Mouse (Mus musculus): ENCODE measurements around the gene 4930558K02Rik. TPM values are rescaled to one million over a fixed set of nuclear protein-coding genes. Genes with fewer than 3 reads are reported as not detected.

Gene 4930558K02Rik
- total RNA-seq (2021) = not detected

GRCm38 (mm10) chr1:161979536-161979935 is at the start of gene 4930558K02Rik:
4930558K02Rik (minus strand) TSS chr1:161979636.
- intact Hi-C loops (cut with DNase I) = no loop called here

DNA sequence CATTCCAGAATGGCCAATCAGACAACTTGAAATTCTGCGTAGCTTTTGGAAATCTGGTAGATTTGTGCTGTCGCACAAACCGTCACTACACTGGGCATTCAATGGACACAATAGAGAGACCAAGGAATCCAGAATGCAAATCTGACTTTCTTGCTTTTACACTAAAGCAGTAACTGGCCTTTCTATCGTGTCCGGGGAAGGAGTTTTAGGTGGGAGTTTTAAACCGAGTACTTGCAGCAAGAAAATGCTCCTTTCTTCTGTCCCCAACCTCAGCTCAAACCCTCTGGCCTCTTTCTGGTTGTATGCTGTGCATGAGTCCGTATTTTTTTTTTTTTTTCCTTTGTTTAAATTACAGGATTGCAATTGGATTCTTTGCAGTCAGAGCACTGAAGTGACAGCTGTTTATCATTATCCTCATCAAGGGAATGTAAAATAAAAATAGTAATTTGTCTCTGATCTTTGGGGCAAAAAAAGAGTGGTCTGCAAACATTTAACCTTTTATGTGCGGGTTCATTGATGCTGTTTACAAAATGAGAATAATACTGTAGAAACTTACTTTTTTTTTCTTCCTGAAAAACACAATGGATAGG is 44.3 kb upstream of the 4930558K02Rik start:
- intact Hi-C loops (cut with DNase I) = no loop called here
- no peak for DNase-seq

More at GRCm38 (mm10) chr1:161979536-161979935, at the start of gene 4930558K02Rik:
- no peak for DNase-seq

- no peak for DNase-seq
- intact Hi-C loops (cut with DNase I) = no loop called here
These were observed 41.3 kb upstream of the 4930558K02Rik start for GRCm38 (mm10) chr1:162020766-162021165.

GRCm38 (mm10) chr1:162020303-162020731 is 40.9 kb upstream of the 4930558K02Rik start:
- no peak for DNase-seq
- intact Hi-C loops (cut with DNase I) = no loop called here

- intact Hi-C loops (cut with DNase I) = no loop called here
- no peak for DNase-seq
These were observed 39.2 kb upstream of the 4930558K02Rik start for GRCm38 (mm10) chr1:162018601-162018977.

- intact Hi-C loops (cut with DNase I) = no loop called here
- DNase-seq = no peak
These were observed 38.7 kb upstream of the 4930558K02Rik start for GRCm38 (mm10) chr1:162017975-162018600.

GRCm38 (mm10) chr1:162016982-162017381 is 37.5 kb upstream of the 4930558K02Rik start:
- intact Hi-C loops (cut with DNase I) = no loop called here
- no peak for DNase-seq

DNA sequence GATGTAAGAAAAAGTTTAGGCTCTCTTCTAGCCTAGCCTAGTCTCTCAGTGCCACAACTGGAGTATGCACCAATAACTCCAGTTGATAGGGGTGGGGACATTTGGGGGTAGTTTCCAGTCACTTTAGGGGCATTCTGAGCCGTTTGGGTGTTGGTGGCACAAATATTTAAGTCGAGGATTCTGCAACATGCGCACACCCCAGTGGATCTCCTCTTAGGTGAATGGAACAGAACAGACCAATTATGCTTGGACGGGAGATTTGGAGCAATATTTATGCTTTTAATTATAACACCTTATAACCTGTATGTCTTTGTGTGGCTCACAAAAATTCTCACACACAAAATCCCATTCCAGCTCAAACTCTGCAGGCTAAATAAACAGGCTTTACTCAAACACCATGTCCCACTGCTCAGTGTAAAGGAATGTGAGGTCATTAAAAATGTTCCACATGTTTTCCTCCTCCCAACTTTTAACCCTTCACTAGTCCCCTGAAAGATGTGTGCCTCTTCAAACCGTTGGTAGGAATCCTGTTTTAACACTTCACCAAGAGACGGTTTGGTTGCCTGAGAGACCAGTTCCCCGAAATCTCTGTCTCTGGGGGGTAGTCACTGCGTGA is 35.9 kb upstream of the 4930558K02Rik start:
- DNase-seq = no peak
- intact Hi-C loops (cut with DNase I) = no loop called here

DNA sequence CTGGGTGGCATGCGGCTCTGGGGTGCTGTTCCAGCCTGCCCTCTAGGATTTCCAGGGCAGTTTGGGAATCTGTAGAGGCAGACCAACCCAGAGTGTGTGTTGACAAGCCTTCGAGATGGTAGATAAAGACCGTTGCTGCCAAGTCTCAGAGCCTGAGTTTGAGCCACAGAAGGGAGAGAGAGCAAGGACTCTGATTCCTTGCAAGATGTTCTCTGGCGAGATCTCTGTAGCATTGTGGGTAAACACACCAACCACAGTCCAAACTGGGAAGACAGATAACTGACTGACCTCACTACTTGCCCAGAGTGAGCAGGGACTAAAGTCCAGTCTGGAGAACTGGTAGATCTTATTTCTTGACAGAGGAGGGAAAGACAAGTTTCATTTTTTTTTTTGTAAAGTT is 34.1 kb upstream of the 4930558K02Rik start:
- intact Hi-C loops (cut with DNase I) = no loop called here
- no peak for DNase-seq

- intact Hi-C loops (cut with DNase I) = no loop called here
These were observed 32.2 kb upstream of the 4930558K02Rik start for GRCm38 (mm10) chr1:162011523-162012245.

DNA sequence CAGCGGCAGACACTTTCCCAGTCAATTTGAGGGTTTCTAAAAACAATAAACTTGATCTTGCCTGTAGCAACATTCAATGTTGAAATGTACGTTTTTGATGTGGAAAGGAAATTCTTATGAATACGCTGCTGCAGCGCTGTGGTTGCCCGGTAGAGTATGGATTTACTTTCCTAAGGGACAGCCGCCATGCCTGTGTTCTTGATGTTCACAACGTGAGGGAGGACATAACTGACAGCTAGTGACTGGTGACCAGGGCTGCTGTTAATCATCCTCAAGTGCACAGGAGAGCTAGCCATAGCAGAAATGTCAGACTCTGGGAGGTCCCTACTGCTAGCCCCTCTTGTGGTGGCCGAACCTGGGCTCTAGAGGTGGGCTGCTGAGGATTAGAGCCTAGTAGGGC is 29.6 kb upstream of the 4930558K02Rik start:
- no peak for DNase-seq
- intact Hi-C loops (cut with DNase I) = loop anchor here (5.0 kb wide), 1 partner anchor 178 kb away; no protein-coding TSS in a partner anchor

More at GRCm38 (mm10) chr1:162011523-162012245, 32.2 kb upstream of the 4930558K02Rik start:
- DNase-seq = no peak

GRCm38 (mm10) chr1:162008631-162009067 is 29.2 kb upstream of the 4930558K02Rik start:
- intact Hi-C loops (cut with DNase I) = loop anchor here (5.0 kb wide), 1 partner anchor 179 kb away; no protein-coding TSS in a partner anchor
- DNase-seq = no peak

GRCm38 (mm10) chr1:162008208-162008607 is 28.8 kb upstream of the 4930558K02Rik start:
- intact Hi-C loops (cut with DNase I) = loop anchor here (5.0 kb wide), 1 partner anchor 179 kb away; no protein-coding TSS in a partner anchor
- DNase-seq = no peak

- intact Hi-C loops (cut with DNase I) = loop anchor here (5.0 kb wide), 1 partner anchor 181 kb away; no protein-coding TSS in a partner anchor
These were observed 26.7 kb upstream of the 4930558K02Rik start for GRCm38 (mm10) chr1:162006109-162006508.

DNA sequence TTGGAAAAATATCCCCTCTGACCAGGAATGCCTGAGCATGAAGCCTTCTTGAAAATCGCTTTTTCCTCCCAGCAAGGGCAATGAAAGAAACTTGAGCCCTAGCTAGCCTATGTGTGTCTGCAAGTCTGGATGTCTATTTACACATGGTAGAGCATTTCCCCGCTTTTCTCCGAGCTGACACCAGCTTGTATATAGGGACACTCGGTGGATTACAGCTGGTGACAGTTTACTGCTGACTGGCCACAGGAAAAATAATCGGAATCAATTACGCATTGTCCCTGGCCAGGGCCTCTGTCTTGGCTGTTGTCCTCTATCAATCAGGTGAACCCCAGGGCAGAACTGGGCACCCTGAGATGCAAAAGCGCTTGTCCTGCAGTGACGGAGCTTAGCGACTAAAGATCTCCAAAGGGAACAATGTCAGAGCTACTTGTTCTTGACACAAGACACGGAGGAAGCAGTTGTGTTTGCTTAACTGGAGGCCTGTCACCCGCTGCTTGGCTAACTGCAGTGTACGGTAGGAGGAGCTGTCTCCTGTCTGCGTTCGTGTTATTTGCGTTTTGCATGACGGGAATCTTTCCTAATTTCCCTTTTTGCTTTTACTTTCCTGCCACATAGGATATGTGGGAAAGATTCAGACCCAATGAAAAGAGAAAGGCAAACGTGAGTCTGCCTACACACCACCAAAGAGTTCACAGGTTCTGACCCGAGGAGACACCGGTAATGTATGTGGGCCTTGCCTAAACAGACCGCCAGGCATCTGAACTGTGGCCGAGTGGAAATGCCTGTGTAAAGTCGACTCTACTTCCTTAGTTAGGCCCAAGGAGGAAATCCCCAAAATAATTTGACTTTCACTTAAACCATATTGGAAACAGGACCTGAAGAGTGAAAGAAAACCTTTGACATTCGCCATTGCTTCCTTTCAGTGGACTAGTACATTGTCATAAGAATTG is 25.7 kb upstream of the 4930558K02Rik start:
- peak; percentile 54 to 62 for DNase-seq
- intact Hi-C loops (cut with DNase I) = loop anchor here (2.0 to 5.0 kb wide), 4 partner anchors 36 to 212 kb away; no protein-coding TSS in a partner anchor

More at GRCm38 (mm10) chr1:162006109-162006508, 26.7 kb upstream of the 4930558K02Rik start:
- no peak for DNase-seq

DNA sequence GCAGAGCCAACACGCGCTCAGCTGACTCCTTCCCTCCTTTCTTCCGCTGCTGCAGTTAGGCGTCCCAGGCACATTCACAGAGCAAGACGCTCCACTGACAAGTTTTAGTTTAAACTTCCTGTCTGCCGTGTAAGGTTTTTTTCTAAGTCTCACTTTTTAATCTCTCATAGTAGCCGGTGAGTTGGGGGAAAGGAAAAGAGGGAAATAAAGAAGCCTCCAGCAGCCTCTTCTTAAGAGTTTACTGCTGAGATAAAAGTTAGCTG is 25.0 kb upstream of the 4930558K02Rik start:
- intact Hi-C loops (cut with DNase I) = loop anchor here (2.0 to 5.0 kb wide), 3 partner anchors 36 to 213 kb away; no protein-coding TSS in a partner anchor
- DNase-seq = no peak

DNA sequence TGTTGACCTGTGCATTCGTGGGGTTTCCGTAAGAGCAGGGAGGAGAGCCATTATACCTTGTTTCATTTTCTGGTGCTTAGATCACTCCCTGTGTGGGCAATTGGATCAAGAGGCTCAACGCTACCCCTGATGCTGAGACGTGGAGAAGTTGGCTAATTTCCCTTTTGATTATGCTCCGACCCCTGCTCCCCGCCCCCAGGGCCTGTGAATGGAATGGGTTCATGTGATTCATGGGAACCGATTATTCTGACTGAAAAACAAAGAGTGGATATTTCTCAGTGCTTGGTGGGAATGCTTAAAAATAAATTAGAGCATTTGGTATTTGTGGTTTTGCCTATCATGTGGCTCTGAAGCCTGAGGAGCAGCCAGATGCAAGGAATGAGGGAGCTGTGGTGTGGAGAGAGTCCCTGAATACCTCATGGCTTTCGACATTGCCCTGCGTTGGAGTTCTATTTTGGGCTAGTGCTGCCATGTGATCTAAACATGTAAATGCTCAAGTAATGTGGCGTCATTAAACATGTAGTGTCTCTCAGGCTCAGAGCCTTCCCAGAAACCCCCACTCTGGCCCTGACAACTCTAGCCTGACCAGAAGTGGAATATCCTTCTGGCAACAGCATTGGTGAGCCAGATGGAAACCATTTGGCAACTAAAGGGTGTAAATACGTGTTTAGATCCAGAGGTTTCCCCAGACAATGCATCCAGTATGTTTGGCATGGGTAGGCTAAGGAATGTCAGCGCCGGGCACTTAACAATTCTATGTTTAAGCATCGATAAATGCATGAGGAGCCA is 24.5 kb upstream of the 4930558K02Rik start:
- intact Hi-C loops (cut with DNase I) = loop anchor here (2.0 to 5.0 kb wide), 3 partner anchors 37 to 213 kb away; no protein-coding TSS in a partner anchor
- no peak for DNase-seq

DNA sequence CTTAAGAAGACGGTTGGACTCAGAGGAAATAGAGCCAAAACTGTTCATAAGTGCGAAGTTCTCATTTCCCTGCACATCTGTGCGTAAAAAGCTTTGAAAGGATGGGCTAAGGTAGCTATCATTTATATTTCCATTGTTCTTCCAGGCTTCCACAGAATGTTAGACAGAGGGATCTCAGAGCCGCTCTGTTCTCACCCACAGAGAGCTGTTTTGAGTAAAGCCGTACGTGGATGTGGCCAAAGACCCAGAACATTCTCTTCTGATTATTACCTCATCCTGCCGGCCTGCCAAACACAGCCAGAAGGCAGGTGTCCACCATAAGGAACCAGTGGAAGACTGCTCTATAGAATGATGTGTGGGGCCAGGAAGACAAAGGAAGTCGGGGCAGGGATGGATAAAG is 21.9 kb upstream of the 4930558K02Rik start:
- DNase-seq = peak in 1 of 2 experiments; percentile 29
- intact Hi-C loops (cut with DNase I) = loop anchor here (5.0 kb wide), 2 partner anchors 96 to 216 kb away; no protein-coding TSS in a partner anchor

Measured in heart, postnatal 36 days (tissue).